Mouse (Mus musculus): Measurements from ENCODE around the gene Trim10. TPM values are rescaled to one million over a fixed set of nuclear protein-coding genes. Genes with fewer than 3 reads are reported as not detected.
"Not testable (repeated sequence)": the region's sequence is repeated elsewhere in the genome, so short reads cannot be mapped to it uniquely, and the experiment has no call there.

Trim10 gene
- polyA plus RNA-seq (2014; fragmentation: Nextera tagmentation; extraction: Ambion mirVana), result 5.9 and 7.4 TPM in 2 replicates

GRCm38 (mm10) chr17:36869284-36869954 is at the start of gene Trim10:
TSS of gene Trim10 (plus strand) at chr17:36869574.
- H3K4me1 ChIP-seq (ENCODE audit: control insufficient read depth, insufficient read depth, low read length), result no peaks in the 10 kb centered on the region; the same call in 1 of the 2 replicates
- 79% methylated on average over 4 of the region's 4 CpGs for WGBS
- ATAC-seq (replicated peaks; ENCODE audit: insufficient number of reproducible peaks, low FRiP score, low TSS enrichment, low read depth) (no peak), DNase-seq (ENCODE audit: low spot score) (no peak)
- H3K4me3 ChIP-seq (ENCODE audit: low read depth, low read length), result no peak within 1 kb of the TSS
- H3K27ac ChIP-seq (replicated peaks; ENCODE audit: low read depth, low read length), result no peak within 1 kb of the TSS
- no peaks in the 10 kb centered on the region for H3K9me3 ChIP-seq (replicated peaks; ENCODE audit: control insufficient read depth, low read length)
- H3K4me2 ChIP-seq (ENCODE audit: low read depth, low read length), result no peak within 1 kb of the TSS
- H3K9ac ChIP-seq (replicated peaks; ENCODE audit: low read length), result no peak within 1 kb of the TSS
- H3K27me3 ChIP-seq (ENCODE audit: control insufficient read depth, insufficient read depth, low read length), result peaks cover 9% of the 10 kb centered on the region
- H3K36me3 ChIP-seq (replicated peaks; ENCODE audit: control insufficient read depth, insufficient read depth, low read depth, low read length), result no peaks in the 10 kb centered on the region

GRCm38 (mm10) chr17:36824005-36824404 is 45.4 kb upstream of the Trim10 start:
- Histone ChIP-seq H3K36me3 (replicated peaks; ENCODE audit: control insufficient read depth, insufficient read depth, low read depth, low read length) (no peaks in the 10 kb centered on the region), H3K27ac (replicated peaks; ENCODE audit: low read depth, low read length) (no peak overlapping the region), H3K9ac (replicated peaks; ENCODE audit: low read length) (no peak overlapping the region), H3K4me1 (ENCODE audit: control insufficient read depth, insufficient read depth, low read length) (no peaks in the 10 kb centered on the region), H3K27me3 (ENCODE audit: control insufficient read depth, insufficient read depth, low read length) (no peaks in the 10 kb centered on the region), H3K9me3 (replicated peaks; ENCODE audit: control insufficient read depth, low read length) (no peaks in the 10 kb centered on the region), H3K4me2 (ENCODE audit: low read depth, low read length) (no peak overlapping the region), H3K4me3 (ENCODE audit: low read depth, low read length) (no peak overlapping the region)
- DNase-seq (ENCODE audit: low spot score) (peak; percentile 62), ATAC-seq (replicated peaks; ENCODE audit: insufficient number of reproducible peaks, low FRiP score, low TSS enrichment, low read depth) (no peak)

DNA sequence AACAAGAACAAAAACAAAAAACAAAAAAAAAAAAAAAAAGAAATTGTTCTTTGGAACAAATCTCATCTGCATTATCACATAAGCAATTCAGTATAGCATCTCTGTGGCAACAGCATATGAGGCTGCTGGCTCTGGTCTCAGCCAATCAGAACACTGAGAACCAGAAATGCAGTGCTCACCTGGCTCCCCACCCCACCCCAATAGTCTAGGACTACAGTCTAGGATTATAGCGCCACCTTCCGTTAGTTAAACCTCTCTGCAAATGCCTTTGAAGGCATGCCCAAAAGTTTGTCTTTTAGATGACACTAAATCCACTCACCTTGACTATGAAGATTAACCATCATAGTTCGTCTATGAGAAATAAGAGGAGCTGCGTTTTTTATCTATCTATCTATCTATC is 43.8 kb upstream of the Trim10 start:
- Histone ChIP-seq H3K4me3 (ENCODE audit: low read depth, low read length) (no peak overlapping the region), H3K27me3 (ENCODE audit: control insufficient read depth, insufficient read depth, low read length) (no peaks in the 10 kb centered on the region), H3K9me3 (replicated peaks; ENCODE audit: control insufficient read depth, low read length) (no peaks in the 10 kb centered on the region), H3K4me1 (ENCODE audit: control insufficient read depth, insufficient read depth, low read length) (no peaks in the 10 kb centered on the region), H3K4me2 (ENCODE audit: low read depth, low read length) (no peak overlapping the region), H3K27ac (replicated peaks; ENCODE audit: low read depth, low read length) (no peak overlapping the region), H3K36me3 (replicated peaks; ENCODE audit: control insufficient read depth, insufficient read depth, low read depth, low read length) (no peaks in the 10 kb centered on the region), H3K9ac (replicated peaks; ENCODE audit: low read length) (no peak overlapping the region)
- no peak for ATAC-seq (replicated peaks; ENCODE audit: insufficient number of reproducible peaks, low FRiP score, low TSS enrichment, low read depth)
- WGBS, result 33% methylated on average over 4 of the region's 4 CpGs
- DNase-seq (ENCODE audit: low spot score), result peak; percentile 19

GRCm38 (mm10) chr17:36826002-36826401 is 43.4 kb upstream of the Trim10 start:
- whole genome bisulfite sequencing, result 23% methylated on average over 5 of the region's 5 CpGs
- H3K4me1 ChIP-seq (ENCODE audit: control insufficient read depth, insufficient read depth, low read length); H3K36me3 ChIP-seq (replicated peaks; ENCODE audit: control insufficient read depth, insufficient read depth, low read depth, low read length); H3K9me3 ChIP-seq (replicated peaks; ENCODE audit: control insufficient read depth, low read length); H3K9ac ChIP-seq (replicated peaks; ENCODE audit: low read length); H3K4me2 ChIP-seq (ENCODE audit: low read depth, low read length); ATAC-seq (replicated peaks; ENCODE audit: insufficient number of reproducible peaks, low FRiP score, low TSS enrichment, low read depth); H3K27ac ChIP-seq (replicated peaks; ENCODE audit: low read depth, low read length); H3K4me3 ChIP-seq (ENCODE audit: low read depth, low read length); H3K27me3 ChIP-seq (ENCODE audit: control insufficient read depth, insufficient read depth, low read length): not testable (repeated sequence)
- peak; percentile 76 for DNase-seq (ENCODE audit: low spot score)

GRCm38 (mm10) chr17:36828488-36828887 is 40.9 kb upstream of the Trim10 start:
- no peaks in the 10 kb centered on the region for H3K27me3 ChIP-seq (ENCODE audit: control insufficient read depth, insufficient read depth, low read length)
- no peaks in the 10 kb centered on the region for H3K36me3 ChIP-seq (replicated peaks; ENCODE audit: control insufficient read depth, insufficient read depth, low read depth, low read length)
- H3K4me2 ChIP-seq (ENCODE audit: low read depth, low read length), result no peak overlapping the region
- no peak overlapping the region for H3K9ac ChIP-seq (replicated peaks; ENCODE audit: low read length)
- no peaks in the 10 kb centered on the region for H3K9me3 ChIP-seq (replicated peaks; ENCODE audit: control insufficient read depth, low read length)
- H3K4me1 ChIP-seq (ENCODE audit: control insufficient read depth, insufficient read depth, low read length), result no peaks in the 10 kb centered on the region
- 86% methylated on average over 2 of the region's 2 CpGs for WGBS
- no peak overlapping the region for H3K4me3 ChIP-seq (ENCODE audit: low read depth, low read length)
- DNase-seq (ENCODE audit: low spot score) (no peak), ATAC-seq (replicated peaks; ENCODE audit: insufficient number of reproducible peaks, low FRiP score, low TSS enrichment, low read depth) (no peak)
- no peak overlapping the region for H3K27ac ChIP-seq (replicated peaks; ENCODE audit: low read depth, low read length)

GRCm38 (mm10) chr17:36830470-36830869 is 38.9 kb upstream of the Trim10 start:
- no peak for ATAC-seq (replicated peaks; ENCODE audit: insufficient number of reproducible peaks, low FRiP score, low TSS enrichment, low read depth)
- no peak overlapping the region for H3K4me2 ChIP-seq (ENCODE audit: low read depth, low read length)
- no peak overlapping the region for H3K4me3 ChIP-seq (ENCODE audit: low read depth, low read length)
- no peak for DNase-seq (ENCODE audit: low spot score)
- H3K9ac ChIP-seq (replicated peaks; ENCODE audit: low read length), result no peak overlapping the region
- no peak overlapping the region for H3K27ac ChIP-seq (replicated peaks; ENCODE audit: low read depth, low read length)
- no peaks in the 10 kb centered on the region for H3K4me1 ChIP-seq (ENCODE audit: control insufficient read depth, insufficient read depth, low read length)
- no peaks in the 10 kb centered on the region for H3K36me3 ChIP-seq (replicated peaks; ENCODE audit: control insufficient read depth, insufficient read depth, low read depth, low read length)
- 79% methylated on average over 3 of the region's 3 CpGs for WGBS
- H3K27me3 ChIP-seq (ENCODE audit: control insufficient read depth, insufficient read depth, low read length), result no peaks in the 10 kb centered on the region
- H3K9me3 ChIP-seq (replicated peaks; ENCODE audit: control insufficient read depth, low read length), result no peaks in the 10 kb centered on the region

GRCm38 (mm10) chr17:36832694-36833093 is 36.7 kb upstream of the Trim10 start:
- 62% methylated on average over 4 of the region's 4 CpGs for WGBS
- no peak overlapping the region for H3K9ac ChIP-seq (replicated peaks; ENCODE audit: low read length)

GRCm38 (mm10) chr17:36835591-36836426 is 33.6 kb upstream of the Trim10 start:
- ATAC-seq (replicated peaks; ENCODE audit: insufficient number of reproducible peaks, low FRiP score, low TSS enrichment, low read depth) (no peak), DNase-seq (ENCODE audit: low spot score) (peak; percentile 75)
- Histone ChIP-seq H3K4me2 (ENCODE audit: low read depth, low read length) (no peak overlapping the region), H3K36me3 (replicated peaks; ENCODE audit: control insufficient read depth, insufficient read depth, low read depth, low read length) (no peaks in the 10 kb centered on the region), H3K9ac (replicated peaks; ENCODE audit: low read length) (no peak overlapping the region), H3K4me3 (ENCODE audit: low read depth, low read length) (no peak overlapping the region), H3K27me3 (ENCODE audit: control insufficient read depth, insufficient read depth, low read length) (no peaks in the 10 kb centered on the region), H3K27ac (replicated peaks; ENCODE audit: low read depth, low read length) (no peak overlapping the region), H3K9me3 (replicated peaks; ENCODE audit: control insufficient read depth, low read length) (no peaks in the 10 kb centered on the region), H3K4me1 (ENCODE audit: control insufficient read depth, insufficient read depth, low read length) (no peaks in the 10 kb centered on the region)
- WGBS, result 33% methylated on average over 12 of the region's 12 CpGs

More at GRCm38 (mm10) chr17:36832694-36833093, 36.7 kb upstream of the Trim10 start:
- no peak overlapping the region for H3K27ac ChIP-seq (replicated peaks; ENCODE audit: low read depth, low read length)
- no peak overlapping the region for H3K4me3 ChIP-seq (ENCODE audit: low read depth, low read length)
- H3K4me2 ChIP-seq (ENCODE audit: low read depth, low read length), result no peak overlapping the region
- DNase-seq (ENCODE audit: low spot score) (no peak), ATAC-seq (replicated peaks; ENCODE audit: insufficient number of reproducible peaks, low FRiP score, low TSS enrichment, low read depth) (no peak)
- no peaks in the 10 kb centered on the region for H3K36me3 ChIP-seq (replicated peaks; ENCODE audit: control insufficient read depth, insufficient read depth, low read depth, low read length)
- no peaks in the 10 kb centered on the region for H3K9me3 ChIP-seq (replicated peaks; ENCODE audit: control insufficient read depth, low read length)
- H3K27me3 ChIP-seq (ENCODE audit: control insufficient read depth, insufficient read depth, low read length), result no peaks in the 10 kb centered on the region
- no peaks in the 10 kb centered on the region for H3K4me1 ChIP-seq (ENCODE audit: control insufficient read depth, insufficient read depth, low read length)

Data from embryonic facial prominence, embryonic 11.5 days (tissue).